8 mouse cellular contexts compared by ENCODE assay signal in the genomic region with DNA sequence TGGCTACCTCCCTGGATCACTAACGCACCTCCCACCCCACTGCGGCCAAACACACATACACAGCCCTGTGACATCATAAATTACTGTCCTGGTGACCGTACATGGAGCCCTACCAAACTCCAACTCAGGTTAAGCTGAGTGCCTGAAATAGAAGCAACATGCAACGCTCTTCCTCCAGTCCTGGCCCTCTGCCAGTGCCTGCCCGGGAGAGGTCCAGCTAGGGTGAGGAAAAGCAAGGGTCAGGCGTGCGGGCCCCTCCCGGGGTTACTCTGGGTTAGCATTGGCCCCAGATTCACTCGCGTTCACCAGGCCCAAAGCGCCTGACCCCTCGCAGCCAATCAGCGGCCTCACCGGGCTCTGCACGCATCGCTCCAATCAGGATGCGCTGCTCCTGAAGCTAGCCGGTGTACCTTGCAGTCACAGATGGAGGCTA. TPM values are rescaled to one million over a fixed set of nuclear protein-coding genes. Genes with fewer than 3 reads are reported as not detected.
DNase-seq lines count a peak whose midpoint lies in the region; ATAC-seq and TF ChIP-seq lines count a peak whose summit lies in the region.

No protein-coding gene starts in this region.

- peak; percentile 94 to 98 for DNase-seq in adrenal gland, adult (ENCODE audit: inconsistent age in 2 of 2, low spot score in 1 of 2)
- peak; percentile 96 for DNase-seq in gastrocnemius, adult 2 months
- DNase-seq in left cerebral cortex, postnatal 14 days (ENCODE audit: low spot score in 2 of 2): peak; percentile 78 to 83
- peak; percentile 90 for DNase-seq in right cerebral cortex, adult 18-20 months
- DNase-seq in urinary bladder, postnatal 10 days (ENCODE audit: low spot score): peak; percentile 59

- ATAC-seq in hindbrain, embryonic 15.5 days (ENCODE audit: low FRiP score, low read depth): peak; percentile 92

- 3% methylated on average over 18 of the region's 18 CpGs for WGBS in hindbrain, embryonic 15.5 days

- H3K9me3 ChIP-seq in hindbrain, embryonic 15.5 days: no peaks in the 10 kb centered on the region
- H3K9me3 ChIP-seq in megakaryocyte, embryonic 14.5 days: peaks cover 4% of the 10 kb centered on the region

- peak overlapping the region; percentile 91 for H3K27ac ChIP-seq in cortical plate, adult 2 months (ENCODE audit: insufficient read depth, low read length)
- peak overlapping the region; percentile 89 for H3K27ac ChIP-seq in gastrocnemius, adult 2 months
- H3K27ac ChIP-seq in hindbrain, embryonic 15.5 days (replicated peaks): peak overlapping the region; percentile 69

- H3K4me3 ChIP-seq in cortical plate, adult 2 months (ENCODE audit: insufficient read depth, low read length): peak overlapping the region; percentile 31; the same call in 1 of the 2 replicates
- peak overlapping the region; percentile 77 for H3K4me3 ChIP-seq in gastrocnemius, adult 2 months
- H3K4me3 ChIP-seq in hindbrain, embryonic 15.5 days: peak overlapping the region; percentile 50
- H3K4me3 ChIP-seq in megakaryocyte, embryonic 14.5 days (replicated peaks): peak overlapping the region; percentile 90

- intact Hi-C loops in gastrocnemius, adult 2 months (cut with DNase I): loop anchor here (2.0 kb wide), 1 partner anchor 20 kb away; no protein-coding TSS in a partner anchor
- intact Hi-C loops in left cerebral cortex, postnatal 14 days (cut with DNase I): loop anchor here (5.0 kb wide), 1 partner anchor 103 kb away; no protein-coding TSS in a partner anchor

- H3K4me1 ChIP-seq in cortical plate, adult 2 months (ENCODE audit: control insufficient read depth, insufficient read depth, low read length): peaks cover 2% of the 10 kb centered on the region
- peaks cover 31% of the 10 kb centered on the region for H3K4me1 ChIP-seq in hindbrain, embryonic 15.5 days (replicated peaks)
- H3K4me1 ChIP-seq in megakaryocyte, embryonic 14.5 days: peaks cover 38% of the 10 kb centered on the region

- peak; percentile 34; the same call in 1 of the 2 replicates for TF ChIP-seq POLR2A in cortical plate, adult 2 months (IDR thresholded peaks at IDR 0.05; ENCODE audit: extremely low read depth, insufficient read depth, low read length)

- H3K9ac ChIP-seq in hindbrain, embryonic 15.5 days: peak overlapping the region; percentile 43

- TF ChIP-seq CTCF in cortical plate, adult 2 months (IDR thresholded peaks at IDR 0.05; ENCODE audit: extremely low read depth, insufficient read depth, low read length): no peak
- no peak for TF ChIP-seq CTCF in gastrocnemius, adult 2 months (IDR thresholded peaks at IDR 0.05)

- peak overlapping the region; percentile 85 for H3K4me2 ChIP-seq in hindbrain, embryonic 15.5 days

- H3K36me3 ChIP-seq in hindbrain, embryonic 15.5 days: no peaks in the 10 kb centered on the region
- H3K36me3 ChIP-seq in megakaryocyte, embryonic 14.5 days (replicated peaks; ENCODE audit: low read length): peaks cover 14% of the 10 kb centered on the region

- no peaks in the 10 kb centered on the region for H3K27me3 ChIP-seq in hindbrain, embryonic 15.5 days
- no peaks in the 10 kb centered on the region for H3K27me3 ChIP-seq in megakaryocyte, embryonic 14.5 days (replicated peaks)

RNA-seq across cellular contexts. Expression of a gene that starts 18.5 kb away (rescaled TPM):
- polyA plus RNA-seq in cortical plate, adult 2 months (2012; rRNA removed): 0.25 and 0.33 TPM in 2 replicates
- under 1 TPM in 1 of 2 experiments, not detected in 1; 0.13 TPM for total RNA-seq in gastrocnemius, adult 2 months (2021)
- 0.10 and 0.12 TPM in 2 replicates for polyA plus RNA-seq in hindbrain, embryonic 15.5 days (2015; fragmentation: Nextera tagmentation; extraction: Ambion mirVana)
- 1 to 10 TPM; 1.9 to 2.1 TPM for total RNA-seq in left cerebral cortex, postnatal 14 days (2021)
- polyA plus RNA-seq in megakaryocyte, embryonic 14.5 days (2012; ENCODE audit: insufficient read depth, low replicate concordance): not detected in 2 replicates

RNA-seq across cellular contexts. Expression of a gene that starts 20.9 kb away (rescaled TPM):
- polyA plus RNA-seq in cortical plate, adult 2 months (2012; rRNA removed): 600 and 717 TPM in 2 replicates
- total RNA-seq in gastrocnemius, adult 2 months (2021): 1 to 10 TPM; 7.4 to 9.1 TPM
- polyA plus RNA-seq in hindbrain, embryonic 15.5 days (2015; fragmentation: Nextera tagmentation; extraction: Ambion mirVana): 288 and 295 TPM in 2 replicates
- 100 to 1,000 TPM; 555 to 608 TPM for total RNA-seq in left cerebral cortex, postnatal 14 days (2021)
- polyA plus RNA-seq in megakaryocyte, embryonic 14.5 days (2012; ENCODE audit: insufficient read depth, low replicate concordance): 6.4 and 14.5 TPM in 2 replicates

Comparison
In these comparisons a context has a peak if more than half of its experiments do, and no peak if none do; other contexts are left out.
1. Peak in every context shown above with its lines: DNase-seq, ATAC-seq, H3K4me3 ChIP-seq and H3K27ac ChIP-seq.
2. H3K4me3 ChIP-seq: peak in every context shown above with its lines; median percentile 90 in megakaryocyte, embryonic 14.5 days; 77 in gastrocnemius, adult 2 months; 50 in hindbrain, embryonic 15.5 days; 31 in cortical plate, adult 2 months.
3. RNA of a gene that starts 20.9 kb away (polyA plus RNA-seq): 600 to 717 TPM in cortical plate, adult 2 months and 288 to 295 TPM in hindbrain, embryonic 15.5 days; 6.4 to 14.5 TPM in megakaryocyte, embryonic 14.5 days; every median in the first group is over 10 times any median in the second.